Mouse (Mus musculus): Measurements from ENCODE around the gene Trip12. TPM values are rescaled to one million over a fixed set of nuclear protein-coding genes. Genes with fewer than 3 reads are reported as not detected.

Gene Trip12
- polyA plus RNA-seq, 1 experiment from 2014 or later: 82.7 TPM

DNA sequence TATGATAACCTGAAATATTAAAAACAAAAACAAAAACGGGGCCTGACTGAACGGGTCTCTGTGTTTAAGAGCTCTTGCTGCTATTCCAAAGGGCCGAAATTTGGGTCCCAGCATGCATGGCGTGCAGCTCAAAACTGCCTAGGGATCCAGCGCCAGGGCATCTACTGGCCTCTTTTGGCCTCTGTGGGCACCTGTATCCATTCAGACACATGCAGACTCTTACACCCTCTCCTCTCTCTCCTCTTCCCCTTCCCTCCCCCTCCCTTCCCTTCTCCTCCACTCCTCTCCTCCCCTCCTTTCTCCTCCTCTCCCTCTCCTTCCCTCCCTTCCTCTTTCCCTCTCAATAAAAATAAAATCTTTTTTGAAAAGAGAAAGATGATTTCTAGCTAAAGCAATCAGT is 130.9 kb downstream of the Trip12 start:
- Histone ChIP-seq H3K27ac (replicated peaks; ENCODE audit: low read depth, low read length) (no peak overlapping the region), H3K4me2 (ENCODE audit: low read depth, low read length) (no peak overlapping the region), H3K4me3 (ENCODE audit: low read depth, low read length) (no peak overlapping the region), H3K9me3 (replicated peaks; ENCODE audit: control insufficient read depth, low read length) (no peaks in the 10 kb centered on the region), H3K4me1 (ENCODE audit: control insufficient read depth, insufficient read depth, low read length) (no peaks in the 10 kb centered on the region), H3K27me3 (ENCODE audit: control insufficient read depth, insufficient read depth, low read length) (no peaks in the 10 kb centered on the region), H3K9ac (replicated peaks; ENCODE audit: low read length) (no peak overlapping the region), H3K36me3 (replicated peaks; ENCODE audit: control insufficient read depth, insufficient read depth, low read depth, low read length) (no peaks in the 10 kb centered on the region)
- DNase-seq (ENCODE audit: low spot score) (no peak), ATAC-seq (replicated peaks; ENCODE audit: insufficient number of reproducible peaks, low FRiP score, low TSS enrichment, low read depth) (no peak)
- WGBS: 27% methylated on average over 5 of the region's 5 CpGs

DNA sequence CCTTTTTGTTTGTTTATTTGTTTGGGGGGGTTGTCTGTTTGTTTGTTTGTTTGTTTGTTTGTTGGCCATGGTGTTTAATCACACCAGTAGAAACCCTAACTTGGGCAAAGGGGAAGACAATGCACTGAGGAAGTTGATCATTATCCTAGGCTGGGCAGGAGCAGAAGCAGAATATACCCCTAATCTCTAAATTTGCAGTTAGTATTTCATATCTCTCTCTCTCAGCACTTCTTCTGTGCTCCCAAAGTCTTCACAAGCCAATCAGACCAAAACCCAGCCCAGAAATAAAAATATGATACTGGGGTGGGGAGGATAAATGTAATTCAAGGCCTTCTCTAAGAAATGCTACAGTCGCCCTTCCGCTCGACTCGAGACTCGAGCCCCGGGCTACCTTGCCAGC is 140.1 kb downstream of the Trip12 start:
- H3K9ac ChIP-seq (replicated peaks; ENCODE audit: low read length): no peak overlapping the region
- H3K36me3 ChIP-seq (replicated peaks; ENCODE audit: control insufficient read depth, insufficient read depth, low read depth, low read length): no peaks in the 10 kb centered on the region
- H3K4me3 ChIP-seq (ENCODE audit: low read depth, low read length): no peak overlapping the region
- DNase-seq (ENCODE audit: low spot score) (no peak), ATAC-seq (replicated peaks; ENCODE audit: insufficient number of reproducible peaks, low FRiP score, low TSS enrichment, low read depth) (no peak)
- WGBS: 96% methylated on average over 6 of the region's 6 CpGs
- H3K4me1 ChIP-seq (ENCODE audit: control insufficient read depth, insufficient read depth, low read length): peaks cover 2% of the 10 kb centered on the region; the same call in 1 of the 2 replicates
- no peak overlapping the region for H3K4me2 ChIP-seq (ENCODE audit: low read depth, low read length)
- H3K9me3 ChIP-seq (replicated peaks; ENCODE audit: control insufficient read depth, low read length): no peaks in the 10 kb centered on the region
- H3K27ac ChIP-seq (replicated peaks; ENCODE audit: low read depth, low read length): no peak overlapping the region
- H3K27me3 ChIP-seq (ENCODE audit: control insufficient read depth, insufficient read depth, low read length): peaks cover 5% of the 10 kb centered on the region

DNA sequence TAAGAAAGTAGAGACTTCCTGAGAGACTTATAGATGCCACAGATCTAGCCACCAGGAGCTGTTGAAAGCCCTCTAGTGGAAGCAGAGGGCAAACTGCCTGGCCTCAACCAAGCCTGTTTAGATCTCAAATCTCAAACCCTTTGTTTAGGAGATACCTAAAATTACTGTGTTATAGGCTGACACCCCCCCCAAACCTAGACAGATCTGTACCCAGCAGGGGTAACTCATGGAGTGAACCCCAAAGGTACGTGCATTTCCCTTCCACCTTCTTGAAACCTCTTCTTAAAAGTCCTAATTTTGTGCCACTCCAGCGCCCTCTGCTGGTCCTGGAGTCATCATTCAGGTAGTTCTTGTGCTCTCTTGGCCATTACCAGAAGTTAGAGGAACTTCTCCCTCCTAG is 143.2 kb downstream of the Trip12 start:
- DNase-seq (ENCODE audit: low spot score): peak; percentile 65
- Histone ChIP-seq H3K9me3 (replicated peaks; ENCODE audit: control insufficient read depth, low read length) (no peaks in the 10 kb centered on the region), H3K4me1 (ENCODE audit: control insufficient read depth, insufficient read depth, low read length) (peaks cover 2% of the 10 kb centered on the region; the same call in 1 of the 2 replicates), H3K4me3 (ENCODE audit: low read depth, low read length) (no peak overlapping the region), H3K4me2 (ENCODE audit: low read depth, low read length) (no peak overlapping the region), H3K27me3 (ENCODE audit: control insufficient read depth, insufficient read depth, low read length) (peaks cover 13% of the 10 kb centered on the region), H3K9ac (replicated peaks; ENCODE audit: low read length) (no peak overlapping the region), H3K27ac (replicated peaks; ENCODE audit: low read depth, low read length) (no peak overlapping the region), H3K36me3 (replicated peaks; ENCODE audit: control insufficient read depth, insufficient read depth, low read depth, low read length) (no peaks in the 10 kb centered on the region)
- 2% methylated on average over 2 of the region's 2 CpGs for WGBS
- no peak for ATAC-seq (replicated peaks; ENCODE audit: insufficient number of reproducible peaks, low FRiP score, low TSS enrichment, low read depth)

DNA sequence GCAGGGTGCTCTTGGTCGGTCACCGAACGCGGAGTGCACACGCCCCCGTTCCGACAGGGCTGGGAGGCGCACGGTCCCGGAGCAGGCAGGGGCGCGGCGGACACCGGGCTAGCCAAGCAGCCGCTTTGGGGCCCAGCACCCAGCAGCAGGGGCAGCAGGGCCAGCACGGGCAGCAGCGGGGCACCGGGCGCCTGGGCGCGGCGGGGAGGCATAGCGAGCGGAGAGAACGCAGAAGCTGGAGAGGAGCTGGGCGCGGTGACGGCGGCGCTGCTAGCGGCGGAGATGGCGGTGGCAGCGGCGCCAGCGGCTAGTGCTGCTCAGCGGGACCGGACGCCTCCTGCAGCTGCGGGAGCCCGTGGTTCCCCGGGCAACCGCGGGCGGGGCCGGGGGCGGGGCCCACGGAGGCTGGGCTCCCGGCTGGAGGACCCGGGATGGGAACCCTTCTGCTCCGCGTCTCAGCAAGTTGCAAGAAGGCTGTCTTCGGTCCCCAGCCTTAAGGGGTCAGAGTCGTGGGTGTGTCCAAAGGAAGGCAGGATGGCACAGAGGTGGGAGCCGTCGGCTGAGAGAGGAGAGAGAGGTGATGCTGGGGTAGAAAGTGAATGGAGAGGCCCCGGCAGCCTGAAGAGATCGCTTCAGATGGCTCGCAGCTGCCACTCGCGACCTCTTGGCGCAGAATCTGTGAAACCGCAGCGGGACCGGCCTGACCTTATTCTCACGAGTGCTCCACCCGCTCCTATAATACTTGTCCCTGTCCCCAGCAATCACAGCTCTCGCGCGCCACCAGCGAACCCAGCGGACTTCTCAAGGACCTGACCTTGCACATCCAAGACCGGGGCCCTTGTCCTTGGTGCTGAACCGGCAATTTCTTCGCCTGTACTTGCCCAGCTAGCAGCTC is 144.6 kb downstream of the Trip12 start, which contains the start of gene Dner:
Gene Dner (minus strand): TSS at position 705 of the 895 bp plus-strand sequence.
- ATAC-seq (replicated peaks; ENCODE audit: insufficient number of reproducible peaks, low FRiP score, low TSS enrichment, low read depth) (peak; percentile 83), DNase-seq (ENCODE audit: low spot score) (peak; percentile 93)
- Histone ChIP-seq H3K4me1 (ENCODE audit: control insufficient read depth, insufficient read depth, low read length) (peaks cover 2% of the 10 kb centered on the region; the same call in 1 of the 2 replicates), H3K9me3 (replicated peaks; ENCODE audit: control insufficient read depth, low read length) (no peaks in the 10 kb centered on the region), H3K27me3 (ENCODE audit: control insufficient read depth, insufficient read depth, low read length) (peaks cover 13% of the 10 kb centered on the region), H3K9ac (replicated peaks; ENCODE audit: low read length) (peak within 1 kb of the TSS; percentile 47; the same call in 1 of the 2 replicates), H3K4me3 (ENCODE audit: low read depth, low read length) (peak within 1 kb of the TSS; percentile 56), H3K27ac (replicated peaks; ENCODE audit: low read depth, low read length) (no peak within 1 kb of the TSS), H3K4me2 (ENCODE audit: low read depth, low read length) (peak within 1 kb of the TSS; percentile 97), H3K36me3 (replicated peaks; ENCODE audit: control insufficient read depth, insufficient read depth, low read depth, low read length) (no peaks in the 10 kb centered on the region)
- under 1% methylated on average over 69 of the region's 75 CpGs for WGBS

DNA sequence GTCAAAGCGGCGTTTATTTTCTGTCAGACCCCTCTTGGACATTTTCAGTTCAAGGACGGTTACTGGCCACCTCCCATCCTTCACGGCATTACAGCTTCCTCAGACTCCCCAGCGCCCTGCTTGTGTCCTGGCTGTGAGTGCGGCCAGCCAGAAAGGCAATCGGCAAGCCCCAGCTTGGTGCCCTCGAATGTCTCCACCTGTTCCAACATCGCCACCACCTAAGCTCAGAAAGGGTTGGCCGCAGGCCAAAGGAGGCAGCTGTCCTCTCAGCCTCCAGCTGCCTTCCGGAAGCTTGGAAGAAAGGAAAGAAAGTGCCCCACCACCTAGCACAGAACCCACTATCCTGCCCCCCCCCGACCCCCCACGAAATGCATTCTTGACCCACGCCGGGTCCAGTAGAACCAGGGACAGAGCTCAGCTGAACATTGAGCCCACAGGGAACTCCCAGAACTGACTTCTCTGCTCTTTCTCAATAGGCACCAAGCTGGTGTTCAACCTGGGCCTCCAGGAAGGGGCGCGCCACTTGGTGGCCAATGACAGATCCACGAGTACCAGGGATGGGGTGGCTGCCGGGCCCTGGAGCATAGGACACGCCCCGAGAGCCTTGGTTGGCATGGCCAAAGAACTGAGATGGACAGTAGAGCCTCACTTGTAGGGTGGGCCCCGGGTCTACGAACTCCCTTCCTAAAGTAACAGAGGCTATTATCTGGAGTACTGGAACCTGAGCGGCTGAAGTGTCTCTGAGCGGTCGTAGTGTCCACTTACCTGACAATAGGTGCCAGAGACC is 145.4 kb downstream of the Trip12 start:
- no peak overlapping the region for H3K27ac ChIP-seq (replicated peaks; ENCODE audit: low read depth, low read length)
- H3K4me2 ChIP-seq (ENCODE audit: low read depth, low read length): peak overlapping the region; percentile 97
- peaks cover 13% of the 10 kb centered on the region for H3K27me3 ChIP-seq (ENCODE audit: control insufficient read depth, insufficient read depth, low read length)
- H3K4me3 ChIP-seq (ENCODE audit: low read depth, low read length): peak overlapping the region; percentile 56
- H3K9me3 ChIP-seq (replicated peaks; ENCODE audit: control insufficient read depth, low read length): no peaks in the 10 kb centered on the region
- H3K9ac ChIP-seq (replicated peaks; ENCODE audit: low read length): peak overlapping the region; percentile 47; the same call in 1 of the 2 replicates
- DNase-seq (ENCODE audit: low spot score) (no peak), ATAC-seq (replicated peaks; ENCODE audit: insufficient number of reproducible peaks, low FRiP score, low TSS enrichment, low read depth) (peak; percentile 36)
- H3K36me3 ChIP-seq (replicated peaks; ENCODE audit: control insufficient read depth, insufficient read depth, low read depth, low read length): no peaks in the 10 kb centered on the region
- WGBS: 12% methylated on average over 26 of the region's 26 CpGs
- H3K4me1 ChIP-seq (ENCODE audit: control insufficient read depth, insufficient read depth, low read length): peaks cover 2% of the 10 kb centered on the region; the same call in 1 of the 2 replicates

DNA sequence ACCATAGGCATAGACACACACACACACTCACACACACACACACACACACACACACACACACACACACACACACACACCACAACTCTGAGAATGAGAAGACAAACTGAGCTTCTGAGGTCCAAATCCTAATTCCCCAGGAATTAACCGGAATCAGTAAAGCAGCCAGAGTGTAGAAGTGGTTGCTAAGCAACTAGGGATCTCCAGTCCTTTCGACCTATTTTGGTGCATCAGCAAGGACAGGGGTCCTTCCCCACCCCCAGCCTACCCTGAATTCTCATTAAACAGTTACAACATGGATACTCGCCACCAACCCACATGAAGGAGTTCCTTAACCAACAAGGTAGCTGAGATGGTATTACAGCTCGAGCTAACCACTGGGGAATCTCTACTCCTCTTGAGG is 162.4 kb downstream of the Trip12 start:
- H3K36me3 ChIP-seq (replicated peaks; ENCODE audit: control insufficient read depth, insufficient read depth, low read depth, low read length): no peaks in the 10 kb centered on the region
- H3K4me2 ChIP-seq (ENCODE audit: low read depth, low read length): no peak overlapping the region
- H3K27me3 ChIP-seq (ENCODE audit: control insufficient read depth, insufficient read depth, low read length): no peaks in the 10 kb centered on the region
- no peaks in the 10 kb centered on the region for H3K4me1 ChIP-seq (ENCODE audit: control insufficient read depth, insufficient read depth, low read length)
- no peak for DNase-seq (ENCODE audit: low spot score)
- H3K9me3 ChIP-seq (replicated peaks; ENCODE audit: control insufficient read depth, low read length): no peaks in the 10 kb centered on the region
- no peak overlapping the region for H3K27ac ChIP-seq (replicated peaks; ENCODE audit: low read depth, low read length)
- no peak for ATAC-seq (replicated peaks; ENCODE audit: insufficient number of reproducible peaks, low FRiP score, low TSS enrichment, low read depth)
- WGBS: 66% methylated on average over 4 of the region's 4 CpGs
- H3K4me3 ChIP-seq (ENCODE audit: low read depth, low read length): no peak overlapping the region
- H3K9ac ChIP-seq (replicated peaks; ENCODE audit: low read length): no peak overlapping the region
